In the genomic region with DNA sequence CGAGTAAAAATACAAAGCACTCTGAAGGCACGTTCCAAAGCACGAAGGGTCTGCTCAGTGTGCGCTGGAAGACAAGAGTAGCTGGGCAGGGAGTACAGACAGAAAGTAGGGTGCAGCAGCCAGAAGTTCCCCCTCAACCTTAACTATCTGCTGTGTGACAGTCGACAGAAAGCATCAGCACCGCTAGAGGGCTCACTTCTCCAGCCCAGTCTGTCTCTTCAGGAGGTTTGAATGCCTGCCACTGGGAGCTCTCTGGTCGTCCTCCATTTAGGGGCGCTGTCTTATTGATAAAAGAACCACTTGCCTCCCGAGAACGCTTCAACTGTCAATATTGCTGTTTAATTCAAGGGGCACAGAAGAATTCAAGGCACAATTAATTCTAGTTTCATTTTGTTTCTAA, we compare ENCODE assay signal across 8 mouse cellular contexts. TPM values are rescaled to one million over a fixed set of nuclear protein-coding genes. Genes with fewer than 3 reads are reported as not detected.
DNase-seq lines count a peak whose midpoint lies in the region; ATAC-seq lines count a peak whose summit lies in the region.

No protein-coding gene starts in this region.

- H3K27ac ChIP-seq in hindbrain, embryonic 11.5 days (ENCODE audit: low read depth, low read length): no peak overlapping the region
- no peak overlapping the region for H3K27ac ChIP-seq in lung, embryonic 16.5 days (ENCODE audit: low read length)

- WGBS in hindbrain, embryonic 11.5 days: 6% methylated on average over 10 of the region's 10 CpGs
- 3% methylated on average over 10 of the region's 10 CpGs for WGBS in lung, embryonic 16.5 days

- DNase-seq in MN1 (ENCODE audit: low spot score): peak; percentile 23
- DNase-seq in cerebellum, adult 9-10 months: peak; percentile 58
- peak; percentile 66 to 93 for DNase-seq in frontal cortex, adult 2 months (ENCODE audit: extremely low spot score in 1 of 2, low spot score in 1 of 2)
- peak; percentile 80 for DNase-seq in hindbrain, embryonic 11.5 days (ENCODE audit: low spot score)
- DNase-seq in layer of hippocampus, adult 9-11 months: peak; percentile 89
- peak; percentile 31 for DNase-seq in ovary, postnatal 10 days (ENCODE audit: low spot score)
- DNase-seq in thymus, postnatal 0 days (ENCODE audit: low spot score): peak; percentile 93

- H3K4me1 ChIP-seq in hindbrain, embryonic 11.5 days (replicated peaks; ENCODE audit: control insufficient read depth, insufficient read depth, low read length): no peaks in the 10 kb centered on the region
- H3K4me1 ChIP-seq in lung, embryonic 16.5 days (replicated peaks; ENCODE audit: control insufficient read depth, insufficient read depth, low read length): no peaks in the 10 kb centered on the region

- no peak overlapping the region for H3K4me2 ChIP-seq in hindbrain, embryonic 11.5 days (replicated peaks; ENCODE audit: low read depth, low read length)
- H3K4me2 ChIP-seq in lung, embryonic 16.5 days (ENCODE audit: low read depth, low read length): peak overlapping the region; percentile 47

- no peaks in the 10 kb centered on the region for H3K9me3 ChIP-seq in hindbrain, embryonic 11.5 days (ENCODE audit: control insufficient read depth, low read length)
- no peaks in the 10 kb centered on the region for H3K9me3 ChIP-seq in lung, embryonic 16.5 days (ENCODE audit: control insufficient read depth, low read length)

- H3K36me3 ChIP-seq in hindbrain, embryonic 11.5 days (ENCODE audit: control insufficient read depth, insufficient read depth, low read length): no peaks in the 10 kb centered on the region
- no peaks in the 10 kb centered on the region for H3K36me3 ChIP-seq in lung, embryonic 16.5 days (ENCODE audit: control insufficient read depth, insufficient read depth, low read length)

- ATAC-seq in hindbrain, embryonic 11.5 days (ENCODE audit: low FRiP score): peak; percentile 94
- ATAC-seq in lung, embryonic 16.5 days (ENCODE audit: low read depth): peak; percentile 84

- no peak overlapping the region for H3K9ac ChIP-seq in hindbrain, embryonic 11.5 days (ENCODE audit: low read depth, low read length)
- H3K9ac ChIP-seq in lung, embryonic 16.5 days (ENCODE audit: low read length): no peak overlapping the region

- H3K27me3 ChIP-seq in hindbrain, embryonic 11.5 days (ENCODE audit: control insufficient read depth, insufficient read depth, low read length): no peaks in the 10 kb centered on the region
- H3K27me3 ChIP-seq in lung, embryonic 16.5 days (ENCODE audit: control insufficient read depth, insufficient read depth, low read depth, low read length): no peaks in the 10 kb centered on the region

- no peak overlapping the region for H3K4me3 ChIP-seq in hindbrain, embryonic 11.5 days (ENCODE audit: low read depth, low read length)
- peak overlapping the region; percentile 24 for H3K4me3 ChIP-seq in lung, embryonic 16.5 days (ENCODE audit: low read length)

RNA-seq across cellular contexts. Expression of a gene that starts 21.4 kb away (rescaled TPM):
- 0.20 and 0.25 TPM in 2 replicates for polyA plus RNA-seq in frontal cortex, adult 2 months (2012; rRNA removed)
- not detected in 2 replicates for polyA plus RNA-seq in hindbrain, embryonic 11.5 days (2014; fragmentation: Nextera tagmentation; extraction: Ambion mirVana)
- 1.9 and 3.1 TPM in 2 replicates for polyA plus RNA-seq in lung, embryonic 16.5 days (2015; fragmentation: Nextera tagmentation; extraction: Ambion mirVana)
- 46.0 and 51.1 TPM in 2 replicates for polyA plus RNA-seq in thymus, postnatal 0 days (2015; fragmentation: Nextera tagmentation; extraction: Ambion mirVana)

RNA-seq across cellular contexts. Expression of a gene that starts 37.9 kb away (rescaled TPM):
- not detected in 2 replicates for polyA plus RNA-seq in frontal cortex, adult 2 months (2012; rRNA removed)
- polyA plus RNA-seq in hindbrain, embryonic 11.5 days (2014; fragmentation: Nextera tagmentation; extraction: Ambion mirVana): not detected in 2 replicates
- not detected in 2 replicates for polyA plus RNA-seq in lung, embryonic 16.5 days (2015; fragmentation: Nextera tagmentation; extraction: Ambion mirVana)
- not detected in 2 replicates for polyA plus RNA-seq in thymus, postnatal 0 days (2015; fragmentation: Nextera tagmentation; extraction: Ambion mirVana)

RNA-seq across cellular contexts. Expression of a gene that starts 41.1 kb away (rescaled TPM):
- polyA plus RNA-seq in frontal cortex, adult 2 months (2012; rRNA removed): 14.7 and 16.7 TPM in 2 replicates
- polyA plus RNA-seq in hindbrain, embryonic 11.5 days (2014; fragmentation: Nextera tagmentation; extraction: Ambion mirVana): 0.25 and 0.39 TPM in 2 replicates
- 3.8 and 5.4 TPM in 2 replicates for polyA plus RNA-seq in lung, embryonic 16.5 days (2015; fragmentation: Nextera tagmentation; extraction: Ambion mirVana)
- 33.1 and 34.2 TPM in 2 replicates for polyA plus RNA-seq in thymus, postnatal 0 days (2015; fragmentation: Nextera tagmentation; extraction: Ambion mirVana)

Comparison
In these comparisons a context has a peak if more than half of its experiments do, and no peak if none do; other contexts are left out.
1. DNase-seq: peak in every context shown above with its lines; median percentile 93 in thymus, postnatal 0 days; 89 in layer of hippocampus, adult 9-11 months; 80 in hindbrain, embryonic 11.5 days; 80 in frontal cortex, adult 2 months; 58 in cerebellum, adult 9-10 months; 31 in ovary, postnatal 10 days; 23 in MN1.
2. RNA of a gene that starts 21.4 kb away (polyA plus RNA-seq): 46.0 to 51.1 TPM in thymus, postnatal 0 days; 1.9 to 3.1 TPM in lung, embryonic 16.5 days, 0.20 to 0.25 TPM in frontal cortex, adult 2 months and not detected in hindbrain, embryonic 11.5 days; every median in the first group is over 10 times any median in the second.